Mouse (Mus musculus): ENCODE results near the gene Bnc2.

Gene Bnc2

DNA sequence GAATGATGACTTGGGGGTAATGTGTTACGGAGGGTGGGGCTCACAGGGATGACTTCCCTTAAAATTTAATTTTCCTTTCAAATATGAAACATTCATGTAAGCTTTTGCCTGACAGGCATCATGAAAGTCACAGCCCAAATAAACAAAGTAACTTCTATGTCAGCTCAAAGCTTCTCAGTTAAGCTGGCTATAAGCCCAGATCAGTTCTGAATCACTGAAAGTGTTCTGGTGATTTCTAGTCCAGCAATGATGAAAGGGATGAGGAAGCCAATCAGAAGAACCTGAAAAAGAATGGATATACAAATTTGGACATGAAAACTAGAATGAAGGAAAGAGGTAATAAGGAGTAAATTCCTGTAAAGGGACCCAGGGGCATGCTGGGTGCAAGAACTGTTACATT, 164.6 kb downstream of the Bnc2 start:
- intact Hi-C loops (cut with DNase I): no loop called here

DNA sequence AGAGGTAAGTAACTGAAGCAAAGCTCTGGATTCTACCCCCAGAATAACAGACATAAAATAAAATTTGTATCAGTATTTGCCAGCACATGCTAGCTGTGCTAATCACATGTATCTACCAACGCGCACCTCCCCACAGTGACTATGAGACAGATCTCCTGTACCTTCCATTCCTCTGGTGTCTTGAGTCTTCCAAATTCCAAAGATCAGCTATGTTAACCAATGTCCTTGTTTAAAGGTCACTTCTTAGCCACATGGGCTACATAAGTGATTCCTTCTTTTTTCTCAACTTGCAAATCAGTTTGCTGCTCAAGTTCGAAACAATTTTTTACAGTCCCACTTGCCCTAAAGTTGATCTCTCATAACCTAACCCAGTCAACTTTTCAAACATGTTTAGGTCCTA, 167.5 kb downstream of the Bnc2 start:
- intact Hi-C loops (cut with DNase I): no loop called here

DNA sequence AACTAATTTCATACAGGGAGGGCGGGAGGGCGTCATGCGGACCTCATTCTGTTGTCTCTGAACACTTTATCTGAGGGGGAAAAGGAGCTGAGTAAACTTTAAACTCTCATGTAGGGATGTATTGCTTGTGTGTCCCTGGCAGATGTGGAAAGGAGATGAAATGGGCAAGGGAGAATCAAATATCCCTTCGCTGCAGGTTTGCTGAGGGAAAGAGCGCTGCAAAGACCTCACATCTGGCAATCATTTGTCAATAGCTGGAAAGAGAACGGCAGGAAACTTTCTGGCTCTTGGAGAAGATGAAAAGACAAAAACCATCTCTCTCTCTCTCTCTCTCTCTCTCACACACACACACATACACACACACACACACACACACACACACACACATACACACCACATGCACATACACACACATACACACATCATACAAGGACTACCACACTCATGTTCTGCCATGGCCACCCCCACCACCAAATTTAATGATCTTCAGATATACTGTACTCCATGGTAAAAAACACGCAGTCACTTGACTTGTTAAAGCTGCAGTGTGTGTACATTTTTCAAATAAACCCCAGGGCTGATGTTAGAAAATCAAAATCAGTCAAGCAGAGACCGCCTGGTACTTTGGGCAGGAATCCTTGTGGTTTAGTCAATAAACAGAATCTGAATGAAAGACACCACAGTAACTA, 172.3 kb downstream of the Bnc2 start:
- intact Hi-C loops (cut with DNase I): no loop called here

DNA sequence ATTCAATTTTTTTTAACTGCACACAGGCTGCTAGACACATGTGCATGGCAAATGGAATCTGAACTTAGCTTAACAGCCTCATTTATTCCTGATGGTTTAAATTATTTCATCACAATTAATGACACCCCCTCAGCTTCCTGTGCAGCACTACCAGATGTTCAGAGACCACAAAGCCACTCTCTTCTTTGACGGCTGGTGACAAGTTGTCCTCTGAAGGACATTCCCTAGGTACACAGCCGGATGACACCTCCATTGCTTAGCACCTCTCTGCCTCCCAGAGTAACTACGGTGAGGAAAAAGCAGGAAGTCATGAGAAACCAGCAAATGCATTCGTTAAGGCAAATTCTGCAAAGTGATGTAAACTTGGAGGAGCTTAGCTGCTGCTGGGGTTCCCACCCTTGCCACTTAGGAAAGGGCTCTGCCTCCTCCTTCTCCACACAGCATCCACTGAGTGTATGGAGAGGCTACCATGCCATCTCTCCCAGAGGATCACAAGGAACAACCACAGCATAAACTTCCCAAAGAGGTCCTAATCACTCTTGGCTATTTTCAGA, 174.2 kb downstream of the Bnc2 start:
- intact Hi-C loops (cut with DNase I): no loop called here

DNA sequence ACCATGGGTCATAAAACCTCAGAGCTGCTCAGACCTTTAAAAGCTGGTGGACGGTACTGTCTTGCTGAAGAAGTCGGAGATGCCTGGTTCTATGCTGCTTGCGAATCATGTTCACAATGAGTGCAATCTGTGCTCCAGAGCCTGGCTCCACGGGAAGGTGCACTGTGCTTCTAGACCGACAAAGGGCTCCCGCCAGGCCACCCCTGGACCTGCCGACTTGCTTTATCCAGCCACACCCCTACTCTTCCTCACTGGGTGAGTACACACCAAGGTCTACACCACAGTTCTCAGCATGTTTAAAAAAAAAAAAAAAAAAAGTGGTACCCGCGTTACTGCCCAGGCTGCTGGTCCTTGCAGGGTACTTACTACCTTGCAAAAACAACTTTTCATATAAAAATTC, 174.8 kb downstream of the Bnc2 start:
- intact Hi-C loops (cut with DNase I): no loop called here

DNA sequence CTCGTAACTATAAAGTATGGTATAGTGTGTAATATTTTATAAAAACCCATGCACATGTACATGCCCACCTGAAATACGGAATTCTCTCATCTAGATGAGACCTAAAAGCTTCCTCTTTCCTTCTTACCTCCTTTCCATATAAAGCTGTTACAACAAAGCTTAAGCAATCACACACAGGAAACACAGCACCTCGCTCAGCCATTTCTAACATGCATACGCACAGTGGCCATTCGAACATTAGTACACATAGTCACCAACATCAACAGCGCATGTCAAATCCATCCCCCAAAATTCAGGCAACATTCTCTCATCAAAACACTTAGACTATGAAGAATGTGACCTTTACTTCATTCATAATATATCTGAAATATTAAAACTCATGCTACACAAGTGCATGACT, 176.6 kb downstream of the Bnc2 start:
- intact Hi-C loops (cut with DNase I): no loop called here

DNA sequence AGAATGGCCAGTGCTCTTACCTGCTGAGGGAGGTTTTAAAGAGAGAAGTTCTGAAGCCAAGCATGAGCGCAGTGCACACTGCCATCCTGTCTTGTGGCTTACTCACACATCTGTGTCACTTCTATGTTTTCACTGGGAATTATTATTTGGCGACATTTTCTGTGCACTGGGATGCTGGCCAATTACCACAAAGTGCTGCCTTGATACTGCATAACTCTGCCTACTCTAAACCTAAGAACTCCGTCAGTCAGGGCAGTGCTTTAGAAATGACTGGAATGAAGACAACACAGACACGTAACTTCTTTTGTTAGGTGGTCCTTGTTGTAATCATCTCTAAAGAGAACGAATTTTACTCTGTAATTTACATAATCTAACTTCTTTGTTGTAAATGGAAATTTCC, 186.8 kb downstream of the Bnc2 start:
- intact Hi-C loops (cut with DNase I): no loop called here

DNA sequence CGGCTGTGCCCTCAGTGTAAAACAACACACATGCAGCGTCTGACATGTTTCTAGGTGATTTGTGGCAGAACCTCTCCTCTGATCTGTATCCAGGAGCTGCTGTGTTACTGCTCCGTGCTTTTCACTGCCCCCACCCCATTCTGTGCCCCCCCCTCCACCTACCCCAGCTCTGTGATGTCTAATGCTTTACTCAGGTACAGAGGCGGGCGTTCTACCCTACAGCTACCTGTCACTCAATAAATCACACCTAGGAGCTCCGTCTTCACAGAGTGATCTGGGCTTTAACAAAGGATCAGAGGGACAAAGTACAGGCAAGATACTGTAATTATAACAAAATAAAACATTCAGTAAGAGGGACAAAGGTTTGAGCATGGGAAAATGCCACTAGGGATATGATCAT, 192.4 kb downstream of the Bnc2 start:
- intact Hi-C loops (cut with DNase I): no loop called here

DNA sequence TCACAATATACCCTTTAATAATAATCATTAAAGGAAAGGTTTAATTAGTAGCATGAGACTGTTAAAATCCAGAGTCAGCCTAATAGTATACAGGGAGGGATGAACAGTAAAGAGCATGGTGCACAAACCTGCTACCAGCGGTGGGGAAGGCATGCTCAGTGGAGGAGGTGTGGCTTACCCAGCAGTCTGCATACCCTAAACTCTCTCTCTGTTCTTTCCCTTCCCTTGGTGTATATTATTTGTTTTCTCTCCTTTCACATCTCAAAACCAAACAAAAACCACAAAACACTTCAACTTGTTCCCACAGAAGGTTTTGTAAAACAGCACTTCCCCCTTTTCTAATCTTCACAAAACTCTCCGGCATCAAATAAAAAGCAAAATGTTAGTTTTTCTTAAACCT, 202.4 kb downstream of the Bnc2 start:
- intact Hi-C loops (cut with DNase I): no loop called here

DNA sequence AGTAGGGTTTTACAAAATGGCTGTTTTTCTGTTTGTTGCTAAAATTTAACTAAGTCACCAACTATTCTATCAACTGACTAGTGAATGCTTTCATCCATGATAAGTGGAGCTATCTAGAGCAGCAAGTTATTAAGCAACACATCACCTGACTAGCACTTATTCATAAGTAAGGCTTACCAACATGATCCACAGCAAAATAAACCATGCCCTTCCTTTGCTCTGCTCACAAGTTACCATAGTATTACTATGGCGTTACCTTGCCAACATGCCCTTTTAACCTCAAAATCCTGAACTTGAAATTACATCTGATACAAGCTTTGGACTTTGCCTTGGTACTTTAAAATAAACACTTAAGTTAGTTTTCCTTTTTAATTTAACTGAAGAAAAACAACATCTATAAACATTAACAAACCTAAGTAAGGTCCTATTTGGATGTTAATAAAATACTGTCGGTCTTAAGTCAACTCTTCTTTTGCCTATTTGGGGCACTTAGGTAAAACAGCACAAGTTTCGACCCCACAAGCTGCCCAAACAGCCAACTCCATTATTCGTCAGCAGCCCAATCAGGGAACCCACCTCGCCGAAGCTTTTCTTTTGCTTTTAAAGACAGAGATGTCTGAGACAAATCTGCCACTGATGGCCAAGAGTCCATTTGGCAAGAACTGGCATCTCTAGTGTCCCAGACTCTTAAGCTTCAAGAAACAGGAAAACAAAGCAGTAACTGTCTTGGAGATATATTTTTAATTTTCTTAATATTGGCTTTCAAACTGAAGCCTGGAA, 204.8 kb downstream of the Bnc2 start:
- intact Hi-C loops (cut with DNase I): no loop called here

DNA sequence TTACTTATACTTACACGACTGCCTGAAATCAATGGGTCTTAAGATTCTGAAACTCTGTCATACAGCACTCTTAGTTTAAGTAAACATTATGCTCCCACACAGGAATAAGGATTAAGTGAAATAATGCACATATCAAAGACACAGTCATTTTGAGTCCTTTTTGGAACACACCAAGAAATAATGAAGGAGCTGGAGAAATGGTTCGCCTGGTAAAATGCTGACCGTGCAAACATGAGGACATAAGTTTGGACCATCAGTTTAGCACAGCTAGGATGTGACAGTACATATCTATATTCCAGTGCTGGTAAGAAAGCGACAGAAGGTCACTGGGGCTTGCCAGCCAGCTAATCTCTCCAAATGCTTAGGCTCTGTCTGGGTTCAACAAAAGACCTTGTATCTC, 205.7 kb downstream of the Bnc2 start:
- intact Hi-C loops (cut with DNase I): no loop called here

DNA sequence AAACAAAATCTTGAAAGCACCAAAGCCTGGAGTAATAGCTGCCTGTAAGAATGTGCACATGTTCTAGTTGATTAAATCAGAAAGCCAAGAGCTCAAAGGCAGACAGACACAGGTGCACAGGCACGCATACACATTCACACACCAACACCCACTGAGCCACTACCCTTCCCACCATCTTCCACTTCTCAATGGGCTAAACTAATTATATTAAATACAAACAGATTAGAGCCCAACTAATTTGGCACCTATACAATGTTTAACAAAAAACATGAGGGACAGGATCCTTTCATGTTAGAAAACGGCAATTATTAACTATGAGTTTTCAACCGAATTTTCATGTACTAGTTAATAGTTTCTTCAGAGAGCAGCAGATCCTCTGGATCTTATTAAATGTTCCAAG, 207.4 kb downstream of the Bnc2 start:
- intact Hi-C loops (cut with DNase I): no loop called here

DNA sequence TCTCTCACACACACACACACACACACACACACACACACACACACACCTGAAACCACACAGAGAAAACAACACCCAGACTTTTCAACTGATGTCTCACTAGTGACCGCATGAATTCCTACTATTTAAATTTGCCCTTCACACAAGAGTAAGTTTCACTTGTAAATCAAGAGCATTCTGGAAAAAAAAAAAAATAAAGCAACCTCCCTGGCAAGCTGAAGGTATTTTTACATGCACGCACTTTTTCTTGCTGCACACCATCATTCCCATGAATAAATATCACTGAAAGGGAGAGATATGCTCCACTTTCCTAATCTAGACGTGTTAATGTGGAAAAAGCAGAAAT, 216.9 kb downstream of the Bnc2 start:
- intact Hi-C loops (cut with DNase I): no loop called here

DNA sequence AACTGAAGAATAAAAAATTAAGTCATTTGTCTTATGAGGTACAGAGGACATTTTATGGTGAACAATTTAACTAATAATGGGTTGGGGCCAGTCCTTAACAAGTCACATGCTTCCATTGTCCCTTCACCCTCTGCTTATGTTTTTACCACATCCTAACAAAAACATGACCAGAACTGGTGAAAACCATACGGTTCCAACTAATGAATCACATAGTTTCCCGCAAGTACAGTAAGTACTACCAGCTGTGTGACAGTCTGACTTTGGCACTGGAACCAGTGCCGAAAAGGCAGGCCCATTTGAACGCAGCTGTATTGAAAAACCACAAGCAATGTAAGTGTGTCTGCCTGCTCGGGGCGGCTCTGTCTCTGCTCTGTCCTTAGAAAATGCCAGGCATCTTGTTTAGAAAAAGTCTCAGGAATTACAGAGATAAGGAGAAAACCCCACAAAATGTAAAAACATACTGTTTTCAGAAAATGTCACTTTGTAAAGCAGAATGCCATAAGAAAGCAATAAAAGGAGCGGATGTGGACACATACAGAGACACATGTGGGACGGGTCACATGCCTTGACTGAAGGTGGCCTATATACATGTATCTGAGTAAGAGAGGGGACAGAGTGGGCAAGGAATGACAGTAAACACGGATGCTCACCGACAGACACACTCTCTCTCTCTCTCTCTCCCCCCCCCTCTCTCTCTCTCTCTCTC, 217.4 kb downstream of the Bnc2 start:
- intact Hi-C loops (cut with DNase I): no loop called here

DNA sequence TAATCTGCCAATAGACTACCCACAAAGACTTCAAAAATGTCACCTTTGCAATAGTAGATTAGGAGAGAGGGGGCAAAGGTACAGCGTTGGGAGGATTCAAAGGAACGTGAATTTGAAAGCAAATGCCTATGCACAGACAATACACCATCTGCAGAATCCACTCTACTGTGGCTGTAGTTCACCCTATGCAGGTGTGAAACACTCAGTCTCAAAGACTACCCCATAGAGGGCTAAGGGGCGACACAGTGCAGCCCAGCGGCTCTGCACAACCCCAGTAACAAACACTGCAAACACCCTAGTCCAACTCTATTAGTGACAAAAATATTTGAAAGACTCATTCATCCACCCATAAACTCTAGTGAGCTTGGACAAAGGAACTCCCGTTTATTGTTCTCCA, 218.2 kb downstream of the Bnc2 start:
- intact Hi-C loops (cut with DNase I): no loop called here

DNA sequence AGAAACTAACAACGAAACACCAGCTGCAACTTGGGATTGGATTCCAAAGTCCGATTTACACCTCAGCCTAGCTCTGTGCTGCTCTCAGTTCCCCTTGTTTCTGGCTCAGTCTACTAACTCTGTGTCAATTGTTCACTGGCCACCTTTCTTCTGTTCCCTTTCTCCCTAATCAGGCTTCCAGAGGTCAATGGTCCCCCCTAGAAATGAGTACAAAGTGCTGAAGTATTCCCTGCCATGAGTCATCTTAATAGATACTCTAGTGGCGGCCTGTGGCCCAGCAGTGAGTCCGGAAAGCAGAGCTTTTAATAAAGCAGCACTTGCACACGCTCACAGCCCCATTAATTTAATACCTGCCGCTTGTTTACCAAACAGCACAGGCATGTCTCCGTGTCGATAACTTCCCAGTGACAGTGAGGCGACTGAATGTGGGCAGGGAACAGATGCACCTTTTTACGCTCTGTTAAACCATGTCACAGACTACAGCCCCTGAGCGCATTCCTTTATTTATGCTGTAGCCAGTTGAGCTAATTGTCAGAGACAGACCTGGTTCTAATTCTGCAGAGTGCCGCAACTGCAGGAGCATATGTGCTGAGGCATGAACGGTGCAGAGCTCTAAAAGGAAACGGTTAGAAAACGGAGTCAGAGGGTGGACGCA, 218.8 kb downstream of the Bnc2 start:
- intact Hi-C loops (cut with DNase I): no loop called here

DNA sequence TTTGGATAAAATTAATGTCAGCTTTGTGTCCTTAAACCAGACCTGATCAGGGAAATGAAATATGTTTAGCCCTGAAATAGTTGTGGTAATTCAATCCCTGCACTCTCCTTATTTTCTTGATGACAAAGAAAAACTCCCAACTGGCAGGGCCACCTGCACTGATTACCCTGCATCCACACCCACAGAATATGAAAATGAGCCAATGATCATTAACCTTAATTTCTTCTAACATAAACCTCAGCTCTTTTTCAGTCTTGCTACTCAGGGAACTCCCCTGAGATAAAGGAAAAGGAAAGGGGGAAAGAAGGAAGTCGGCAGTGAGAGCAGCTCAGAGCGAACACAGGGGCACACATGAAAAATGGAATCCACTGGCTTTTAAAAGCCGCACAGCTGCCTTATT, 220.6 kb downstream of the Bnc2 start:
- intact Hi-C loops (cut with DNase I): no loop called here

DNA sequence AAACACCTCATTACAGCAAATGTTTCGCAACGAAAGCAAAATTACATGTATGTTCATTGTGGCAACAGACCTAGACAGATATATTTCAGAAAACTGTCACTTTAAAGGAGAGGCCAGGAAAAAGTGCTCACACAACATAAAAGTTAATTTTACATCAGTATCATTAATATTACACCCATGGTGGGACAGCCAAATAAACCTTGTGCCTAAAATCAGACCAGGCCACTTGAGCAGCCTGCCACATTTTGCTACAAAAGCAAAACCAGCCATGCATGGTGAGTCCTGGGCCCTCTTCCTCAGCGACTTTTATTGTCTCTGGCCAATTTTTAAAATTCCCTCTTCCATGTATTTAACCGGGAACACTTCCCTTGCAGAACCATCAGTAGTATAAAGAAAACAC, 221.5 kb downstream of the Bnc2 start:
- intact Hi-C loops (cut with DNase I): no loop called here

DNA sequence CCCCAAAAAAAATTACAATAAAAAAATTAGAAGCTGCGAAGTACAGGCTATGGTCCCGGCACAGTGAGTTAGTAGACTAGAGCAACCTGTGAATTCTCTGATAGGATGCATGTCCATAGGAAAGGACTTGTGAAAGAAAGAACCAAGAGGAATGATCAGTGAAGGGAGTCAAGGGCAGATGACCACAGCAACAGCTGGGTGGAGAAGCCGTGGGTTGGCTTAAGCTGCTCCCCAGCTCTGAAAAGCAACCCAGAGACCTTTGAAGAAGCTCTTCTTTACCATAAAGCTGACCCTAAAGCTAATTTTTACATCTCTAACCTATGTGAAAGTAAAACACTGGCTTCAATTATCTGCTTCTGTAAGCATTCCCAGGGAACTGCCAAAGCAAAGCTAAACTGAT, 222.4 kb downstream of the Bnc2 start:
- intact Hi-C loops (cut with DNase I): no loop called here

DNA sequence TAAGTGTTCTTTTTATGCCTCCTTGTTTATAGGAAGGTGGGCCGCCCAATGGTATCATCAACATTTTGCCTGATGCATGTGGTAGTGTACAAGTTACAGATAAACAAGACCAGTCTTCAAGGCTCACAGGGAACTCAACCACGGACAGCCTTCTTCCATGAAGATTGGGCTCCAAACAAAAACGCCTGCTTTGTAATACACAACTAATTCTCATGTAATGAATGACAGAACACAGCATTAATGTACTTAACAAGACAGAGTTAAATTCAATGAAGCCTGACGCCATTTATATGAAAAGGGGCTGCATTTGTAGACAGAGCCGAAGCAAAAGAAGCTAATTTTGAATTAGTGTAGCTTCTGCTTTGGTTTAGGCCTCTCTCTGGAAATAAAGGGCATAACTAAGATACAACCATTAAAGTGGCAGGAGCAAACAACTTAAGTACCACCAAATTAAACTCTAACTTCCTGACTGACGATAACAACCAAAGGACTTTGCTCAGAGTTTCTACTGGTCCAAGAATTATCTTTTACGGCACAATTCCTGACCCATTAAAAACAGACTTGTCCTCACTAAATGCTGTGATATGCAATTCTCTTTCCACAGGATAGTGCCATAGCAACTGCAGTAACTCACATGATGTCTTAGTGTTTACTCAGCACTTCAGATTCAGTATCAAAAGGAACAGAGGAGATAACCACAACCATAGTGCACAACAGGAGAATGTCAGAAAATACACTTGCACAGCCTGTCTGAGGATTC, 225.6 kb downstream of the Bnc2 start:
- intact Hi-C loops (cut with DNase I): no loop called here

DNA sequence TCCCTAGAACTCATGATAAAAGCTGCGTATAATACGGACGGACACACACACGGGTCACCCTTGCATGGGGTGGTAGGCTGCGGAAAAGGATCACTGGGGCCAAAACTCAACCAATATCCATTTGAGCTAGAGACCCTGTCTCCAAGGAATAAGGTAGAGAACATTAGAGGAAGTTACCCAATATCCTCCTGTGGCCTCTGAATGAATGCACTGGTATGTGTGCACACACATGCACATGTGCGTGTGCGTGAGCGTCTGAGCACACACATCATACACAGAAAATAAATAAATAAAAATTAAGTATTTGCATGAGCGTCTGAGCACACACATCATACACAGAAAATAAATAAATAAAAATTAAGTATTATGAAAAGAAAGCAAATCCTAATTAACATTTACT, 241.8 kb downstream of the Bnc2 start:
- intact Hi-C loops (cut with DNase I): no loop called here
